Mouse (Mus musculus) retina, postnatal 7 days (tissue): ENCODE measurements around the gene Mcub.

Experiments
- DNase-seq: peaks from one replicate; pipeline ENCODE4 v3.0.0-alpha.2; 2012; ENCODE audit warnings: low read depth, low spot score

Mcub gene

GRCm38 (mm10) chr3:129969432-129970395 lies at the start of gene Mcub:
Gene Mcub, minus strand, starts transcription at chr3:129970206.
- no peak for DNase-seq

- no peak for DNase-seq
Measured at GRCm38 (mm10) chr3:130012943-130013342, 42.9 kb upstream of the Mcub start.

GRCm38 (mm10) chr3:130011236-130011635 lies 41.2 kb upstream of the Mcub start:
- no peak for DNase-seq

- no peak for DNase-seq
Measured at GRCm38 (mm10) chr3:130006141-130006540, 36.1 kb upstream of the Mcub start.

- DNase-seq, result no peak
Measured at GRCm38 (mm10) chr3:130000926-130001325, 30.9 kb upstream of the Mcub start.

- DNase-seq, result no peak
Measured at GRCm38 (mm10) chr3:129998526-129998925, 28.5 kb upstream of the Mcub start.

- no peak for DNase-seq
Measured at GRCm38 (mm10) chr3:129998001-129998400, 28.0 kb upstream of the Mcub start.

- DNase-seq, result no peak
Measured at GRCm38 (mm10) chr3:129997324-129997723, 27.3 kb upstream of the Mcub start.

- no peak for DNase-seq
Measured at GRCm38 (mm10) chr3:129987297-129987696, 17.3 kb upstream of the Mcub start.

- DNase-seq, result no peak
Measured at GRCm38 (mm10) chr3:129985335-129985734, 15.3 kb upstream of the Mcub start.

GRCm38 (mm10) chr3:129984797-129985196 lies 14.8 kb upstream of the Mcub start:
- no peak for DNase-seq

- no peak for DNase-seq
Measured at GRCm38 (mm10) chr3:129982271-129982670, 12.3 kb upstream of the Mcub start.

GRCm38 (mm10) chr3:129981756-129982155 lies 11.8 kb upstream of the Mcub start:
- no peak for DNase-seq

GRCm38 (mm10) chr3:129979510-129979909 lies 9.5 kb upstream of the Mcub start:
- no peak for DNase-seq

GRCm38 (mm10) chr3:129978716-129979115 lies 8.7 kb upstream of the Mcub start:
- no peak for DNase-seq

- no peak for DNase-seq
Measured at GRCm38 (mm10) chr3:129976317-129976716, 6.3 kb upstream of the Mcub start.

GRCm38 (mm10) chr3:129970529-129971515 lies 816 bp upstream of the Mcub start:
- peak; percentile 42 for DNase-seq

- no peak for DNase-seq
Measured at GRCm38 (mm10) chr3:129969031-129969430, 975 bp downstream of the Mcub start.

- no peak for DNase-seq
Measured at GRCm38 (mm10) chr3:129967874-129968273, 2.1 kb downstream of the Mcub start.

- DNase-seq, result no peak
Measured at GRCm38 (mm10) chr3:129964681-129965080, 5.3 kb downstream of the Mcub start.

GRCm38 (mm10) chr3:129962533-129962932 lies 7.5 kb downstream of the Mcub start:
- no peak for DNase-seq

GRCm38 (mm10) chr3:129953296-129953695 lies 16.7 kb downstream of the Mcub start:
- DNase-seq, result no peak
